Mouse (Mus musculus) megakaryocyte, embryonic 14.5 days (primary cell): ENCODE measurements around the gene Zscan2.

Source experiments
- FLI1 ChIP-seq: IDR thresholded peaks from 2 replicates; pipeline ENCODE4 v1.6.1; 2012; ENCODE audit warnings: low read length, inconsistent platforms, mixed read lengths
- GATA1 ChIP-seq: IDR thresholded peaks from 3 replicates; pipeline ENCODE4 v1.6.1; 2012; ENCODE audit warnings: mixed read lengths, low read length, inconsistent platforms, borderline replicate concordance

GRCm38 (mm10) chr7:80866514-80867147 is 5.9 kb downstream of the Zscan2 start:
- TF ChIP-seq GATA1 (no peak), FLI1 (no peak)
